Mouse (Mus musculus) midbrain, embryonic 14.5 days (tissue): Measurements from ENCODE around the gene Olfr749. TPM values are rescaled to one million over a fixed set of nuclear protein-coding genes. Genes with fewer than 3 reads are reported as not detected.
A peak's percentile ranks its signal among the peaks of the same experiment; 100 is the strongest.

Experiments used
- ATAC-seq: fragments of 200-750 bp; cut with Nextera tagmentation; 2 replicates; pipeline ENCODE4 v1.8.0; 2017; ENCODE audit warnings: moderate number of reproducible peaks, moderate library complexity; ENCODE audit not compliant: low FRiP score, low TSS enrichment
- DNase-seq: peaks from one replicate; pipeline ENCODE4 v3.0.0-alpha.2; 2015
- H3K27ac ChIP-seq: fragments of 300-500 bp; sonication (generic); replicated peaks from 2 replicates; pipeline ENCODE4 v1.5.1; 2014; ENCODE audit warnings: mild to moderate bottlenecking, low read depth, low read length, moderate library complexity
- H3K27me3 ChIP-seq: fragments of 300-500 bp; sonication (generic); 2 replicates; pipeline ENCODE4 v1.6.1; 2014; ENCODE audit warnings: low read length, control low read depth, mixed read lengths; ENCODE audit not compliant: control insufficient read depth, insufficient read depth
- H3K36me3 ChIP-seq: fragments of 300-500 bp; sonication (generic); 2 replicates; pipeline ENCODE4 v1.6.1; 2014; ENCODE audit warnings: low read length, control low read depth; ENCODE audit not compliant: control insufficient read depth, insufficient read depth
- H3K4me1 ChIP-seq: fragments of 300-500 bp; sonication (generic); 2 replicates; pipeline ENCODE4 v1.6.1; 2014; ENCODE audit warnings: mild to moderate bottlenecking, antibody characterized with exemption, low read length, control low read depth; ENCODE audit not compliant: control insufficient read depth, insufficient read depth
- H3K4me2 ChIP-seq: fragments of 300-500 bp; sonication (generic); 2 replicates; pipeline ENCODE4 v1.6.1; 2014; ENCODE audit warnings: mild to moderate bottlenecking, low read length, moderate library complexity
- H3K4me3 ChIP-seq: fragments of 300-500 bp; sonication (generic); replicated peaks from 2 replicates; pipeline ENCODE4 v1.5.1; 2014; ENCODE audit warnings: low read depth, low read length
- H3K9ac ChIP-seq: fragments of 300-500 bp; sonication (generic); replicated peaks from 2 replicates; pipeline ENCODE4 v1.6.1; 2014; ENCODE audit warnings: mild to moderate bottlenecking, low read length, moderate library complexity
- H3K9me3 ChIP-seq: fragments of 300-500 bp; sonication (generic); 2 replicates; pipeline ENCODE4 v1.6.1; 2016; ENCODE audit warnings: low read length, control low read depth, mixed read lengths; ENCODE audit not compliant: control insufficient read depth
- WGBS: fragments of 180-500 bp; shearing (Covaris S2); extraction: QIAGEN DNeasy Blood & Tissue Kit; methylation state at CpG from one replicate; pipeline ENCODE4 v1.1.7; 2014; 5-methylcytosine and 5-hydroxymethylcytosine counted together
- polyA plus RNA-seq: library from polyadenylated mRNA; unstranded; fragments of >200 nt; fragmentation: Nextera tagmentation; extraction: Ambion mirVana; gene quantifications from 2 replicates; pipeline ENCODE4 v1.2.1, GENCODE M21; 2014

The Olfr749 gene
- not detected in 2 replicates for polyA plus RNA-seq

GRCm38 (mm10) chr14:50744994-50745393, at the start of gene Olfr749:
TSS of gene Olfr749 (minus strand) at chr14:50745094.
- no peak within 1 kb of the TSS for H3K9ac ChIP-seq
- DNase-seq (no peak), ATAC-seq (no peak)
- no peaks in the 10 kb centered on the region for H3K27me3 ChIP-seq
- H3K27ac ChIP-seq: no peak within 1 kb of the TSS
- H3K36me3 ChIP-seq: no peaks in the 10 kb centered on the region
- H3K9me3 ChIP-seq: no peaks in the 10 kb centered on the region
- H3K4me3 ChIP-seq: no peak within 1 kb of the TSS
- H3K4me2 ChIP-seq: no peak within 1 kb of the TSS
- no peaks in the 10 kb centered on the region for H3K4me1 ChIP-seq

GRCm38 (mm10) chr14:50788157-50788556, 43.3 kb upstream of the Olfr749 start:
- Histone ChIP-seq H3K9me3 (no peaks in the 10 kb centered on the region), H3K4me2 (no peak overlapping the region), H3K36me3 (no peaks in the 10 kb centered on the region), H3K4me3 (no peak overlapping the region), H3K9ac (no peak overlapping the region), H3K4me1 (peaks cover 2% of the 10 kb centered on the region; the same call in 1 of the 2 replicates), H3K27ac (no peak overlapping the region), H3K27me3 (no peaks in the 10 kb centered on the region)
- 9% methylated on average over 2 of the region's 2 CpGs for WGBS
- ATAC-seq (no peak), DNase-seq (peak; percentile 59)

- Histone ChIP-seq H3K4me3 (peak within 1 kb of the TSS; percentile 75), H3K27me3 (no peaks in the 10 kb centered on the region), H3K9me3 (no peaks in the 10 kb centered on the region), H3K27ac (peak within 1 kb of the TSS; percentile 85), H3K4me1 (peaks cover 4% of the 10 kb centered on the region; the same call in 1 of the 2 replicates), H3K4me2 (peak within 1 kb of the TSS; percentile 59), H3K9ac (peak within 1 kb of the TSS; percentile 71), H3K36me3 (peaks cover 12% of the 10 kb centered on the region)
- DNase-seq (peak; percentile 95), ATAC-seq (peak; percentile 95)
- WGBS: under 1% methylated on average over 21 of the region's 21 CpGs
Measured at GRCm38 (mm10) chr14:50785251-50785637, 40.4 kb upstream of the Olfr749 start, which contains the start of gene Ttc5. TSS of gene Ttc5 (minus strand) at chr14:50785519.

- peak overlapping the region; percentile 59 for H3K4me2 ChIP-seq
- H3K9ac ChIP-seq: peak overlapping the region; percentile 71
- WGBS: 28% methylated on average over 16 of the region's 16 CpGs
- peak overlapping the region; percentile 75 for H3K4me3 ChIP-seq
- no peaks in the 10 kb centered on the region for H3K9me3 ChIP-seq
- no peak for ATAC-seq
- DNase-seq: peak; percentile 50
- peaks cover 4% of the 10 kb centered on the region; the same call in 1 of the 2 replicates for H3K4me1 ChIP-seq
- no peaks in the 10 kb centered on the region for H3K27me3 ChIP-seq
- peaks cover 12% of the 10 kb centered on the region for H3K36me3 ChIP-seq
- H3K27ac ChIP-seq: peak overlapping the region; percentile 85
Measured at GRCm38 (mm10) chr14:50784391-50785250, 39.7 kb upstream of the Olfr749 start.

- no peak overlapping the region for H3K4me2 ChIP-seq
- WGBS: 92% methylated on average over 3 of the region's 3 CpGs
- H3K4me1 ChIP-seq: peaks cover 4% of the 10 kb centered on the region; the same call in 1 of the 2 replicates
- no peaks in the 10 kb centered on the region for H3K9me3 ChIP-seq
- H3K9ac ChIP-seq: no peak overlapping the region
- DNase-seq (no peak), ATAC-seq (no peak)
- H3K27me3 ChIP-seq: no peaks in the 10 kb centered on the region
- no peak overlapping the region for H3K27ac ChIP-seq
- peaks cover 20% of the 10 kb centered on the region for H3K36me3 ChIP-seq
- no peak overlapping the region for H3K4me3 ChIP-seq
Measured at GRCm38 (mm10) chr14:50782166-50782565, 37.3 kb upstream of the Olfr749 start.

- DNase-seq: peak; percentile 26
Measured at GRCm38 (mm10) chr14:50771342-50771741, 26.4 kb upstream of the Olfr749 start.

GRCm38 (mm10) chr14:50765736-50766135, 20.8 kb upstream of the Olfr749 start:
- no peak overlapping the region for H3K4me3 ChIP-seq
- no peak overlapping the region for H3K4me2 ChIP-seq
- peaks cover 59% of the 10 kb centered on the region for H3K36me3 ChIP-seq
- no peak for DNase-seq
- H3K27me3 ChIP-seq: no peaks in the 10 kb centered on the region
- WGBS: 90% methylated on average over 6 of the region's 6 CpGs
- H3K9me3 ChIP-seq: no peaks in the 10 kb centered on the region
- no peak overlapping the region for H3K9ac ChIP-seq
- H3K4me1 ChIP-seq: no peaks in the 10 kb centered on the region
- no peak for ATAC-seq
- H3K27ac ChIP-seq: no peak overlapping the region

More at GRCm38 (mm10) chr14:50771342-50771741, 26.4 kb upstream of the Olfr749 start:
- Histone ChIP-seq H3K4me1 (no peaks in the 10 kb centered on the region), H3K27me3 (no peaks in the 10 kb centered on the region), H3K36me3 (peaks cover 82% of the 10 kb centered on the region), H3K4me3 (no peak overlapping the region), H3K27ac (no peak overlapping the region), H3K9me3 (no peaks in the 10 kb centered on the region), H3K4me2 (no peak overlapping the region), H3K9ac (no peak overlapping the region)
- WGBS: 90% methylated on average over 2 of the region's 2 CpGs
- no peak for ATAC-seq

- no peak overlapping the region for H3K27ac ChIP-seq
- no peak for ATAC-seq
- H3K4me1 ChIP-seq: no peaks in the 10 kb centered on the region
- H3K4me2 ChIP-seq: no peak overlapping the region
- no peak overlapping the region for H3K4me3 ChIP-seq
- H3K9ac ChIP-seq: no peak overlapping the region
- H3K9me3 ChIP-seq: no peaks in the 10 kb centered on the region
- H3K36me3 ChIP-seq: peaks cover 5% of the 10 kb centered on the region; the same call in 1 of the 2 replicates
- WGBS: 77% methylated on average over 5 of the region's 5 CpGs
- DNase-seq: no peak
- no peaks in the 10 kb centered on the region for H3K27me3 ChIP-seq
Measured at GRCm38 (mm10) chr14:50758416-50759085, 13.7 kb upstream of the Olfr749 start.
